Mouse (Mus musculus) limb, embryonic 13.5 days (tissue): ENCODE measurements around the gene Ano7. TPM values are rescaled to one million over a fixed set of nuclear protein-coding genes. Genes with fewer than 3 reads are reported as not detected.
A peak's percentile ranks its signal among the peaks of the same experiment; 100 is the strongest.
"Not testable (repeated sequence)": the region's sequence is repeated elsewhere in the genome, so short reads cannot be mapped to it uniquely, and the experiment has no call there.

ENCODE experiments used
- ATAC-seq: fragments of 200-750 bp; cut with Nextera tagmentation; 2 replicates; pipeline ENCODE4 v1.8.0; 2017; ENCODE audit warnings: low read depth, moderate number of reproducible peaks, moderate TSS enrichment; ENCODE audit not compliant: low FRiP score
- H3K27ac ChIP-seq: fragments of 300-500 bp; sonication (generic); 2 replicates; pipeline ENCODE4 v1.5.1; 2015; ENCODE audit warnings: inconsistent platforms, mild to moderate bottlenecking, moderate library complexity
- H3K27me3 ChIP-seq: fragments of 300-500 bp; sonication (generic); 2 replicates; pipeline ENCODE4 v1.6.1; 2015; ENCODE audit warnings: mild to moderate bottlenecking, inconsistent platforms
- H3K36me3 ChIP-seq: fragments of 300-500 bp; sonication (generic); 2 replicates; pipeline ENCODE4 v1.6.1; 2015; ENCODE audit warnings: inconsistent platforms, mild to moderate bottlenecking, moderate library complexity
- H3K4me1 ChIP-seq: fragments of 300-500 bp; sonication (generic); 2 replicates; pipeline ENCODE4 v1.6.1; 2015; ENCODE audit warnings: inconsistent platforms
- H3K4me2 ChIP-seq: fragments of 300-500 bp; sonication (generic); replicated peaks from 2 replicates; pipeline ENCODE4 v1.6.1; 2015; ENCODE audit warnings: inconsistent platforms, mild to moderate bottlenecking, moderate library complexity
- H3K4me3 ChIP-seq: fragments of 300-500 bp; sonication (generic); 2 replicates; pipeline ENCODE4 v1.5.1; 2015; ENCODE audit warnings: moderate library complexity, mild to moderate bottlenecking, inconsistent platforms
- H3K9ac ChIP-seq: fragments of 300-500 bp; sonication (generic); 2 replicates; pipeline ENCODE4 v1.6.1; 2015; ENCODE audit warnings: mild to moderate bottlenecking, inconsistent platforms
- H3K9me3 ChIP-seq: fragments of 300-500 bp; sonication (generic); 2 replicates; pipeline ENCODE4 v1.6.1; 2016; ENCODE audit warnings: inconsistent platforms
- WGBS: fragments of 180-500 bp; shearing (Covaris S2); methylation state at CpG from one replicate; pipeline ENCODE4 v1.1.7; 2015; 5-methylcytosine and 5-hydroxymethylcytosine counted together
- polyA plus RNA-seq: library from polyadenylated mRNA; unstranded; fragments of >200 nt; fragmentation: Nextera tagmentation; extraction: Ambion mirVana; gene quantifications from 2 replicates; pipeline ENCODE4 v1.2.1, GENCODE M21; 2015

Ano7 gene
- polyA plus RNA-seq, 1 experiment from 2014 or later: 1.3 TPM

DNA sequence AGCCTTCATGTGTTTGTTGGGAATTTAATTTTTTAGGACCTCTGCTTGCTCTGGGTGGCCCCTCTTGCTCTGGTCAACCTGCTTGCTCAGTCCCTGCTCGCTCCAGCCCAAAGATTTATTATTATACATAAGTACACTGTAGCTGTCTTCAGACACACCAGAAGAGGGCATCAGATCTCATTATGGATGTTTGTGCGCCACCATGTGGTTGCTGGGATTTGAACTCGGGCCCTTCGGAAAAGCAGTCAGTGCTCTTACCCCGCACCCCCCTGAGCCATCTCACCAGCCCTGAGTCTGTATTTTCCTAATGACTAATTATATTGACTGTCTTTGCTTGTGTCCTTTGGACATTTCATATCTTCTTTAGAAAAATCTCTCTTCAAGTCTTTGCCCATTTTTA, 5.4 kb downstream of the Ano7 start:
- no peak overlapping the region for H3K27ac ChIP-seq
- no peak overlapping the region for H3K9ac ChIP-seq
- no peak overlapping the region for H3K4me3 ChIP-seq
- H3K4me1 ChIP-seq: no peaks in the 10 kb centered on the region
- 80% methylated on average over 5 of the region's 5 CpGs for WGBS
- no peak overlapping the region for H3K4me2 ChIP-seq
- no peaks in the 10 kb centered on the region for H3K27me3 ChIP-seq
- no peaks in the 10 kb centered on the region for H3K9me3 ChIP-seq
- ATAC-seq: no peak
- no peaks in the 10 kb centered on the region for H3K36me3 ChIP-seq

DNA sequence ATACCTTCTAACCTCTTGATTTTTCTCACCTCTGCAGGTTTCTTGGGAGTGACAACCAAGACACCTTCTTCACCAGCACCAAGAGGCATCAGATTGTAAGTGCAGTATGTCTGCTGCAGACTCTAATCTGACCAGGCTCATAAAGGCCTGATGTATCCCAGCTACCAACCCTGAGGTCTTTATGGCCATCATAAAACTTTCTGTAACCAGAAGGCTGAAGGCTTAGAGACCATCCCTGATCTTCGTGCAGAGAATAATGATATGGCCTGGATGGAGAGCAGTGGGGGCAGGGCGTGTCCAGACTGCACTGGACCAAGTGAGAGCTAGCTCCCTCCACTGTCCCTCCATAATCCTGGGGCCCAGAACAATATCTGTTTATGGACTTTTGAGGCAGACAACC, 13.5 kb downstream of the Ano7 start:
- no peak overlapping the region for H3K4me3 ChIP-seq
- H3K4me1 ChIP-seq: no peaks in the 10 kb centered on the region
- 39% methylated on average over 2 of the region's 2 CpGs for WGBS
- H3K4me2 ChIP-seq: no peak overlapping the region
- no peak overlapping the region for H3K9ac ChIP-seq
- ATAC-seq: no peak
- no peaks in the 10 kb centered on the region for H3K36me3 ChIP-seq
- no peaks in the 10 kb centered on the region for H3K9me3 ChIP-seq
- H3K27me3 ChIP-seq: no peaks in the 10 kb centered on the region
- H3K27ac ChIP-seq: no peak overlapping the region

DNA sequence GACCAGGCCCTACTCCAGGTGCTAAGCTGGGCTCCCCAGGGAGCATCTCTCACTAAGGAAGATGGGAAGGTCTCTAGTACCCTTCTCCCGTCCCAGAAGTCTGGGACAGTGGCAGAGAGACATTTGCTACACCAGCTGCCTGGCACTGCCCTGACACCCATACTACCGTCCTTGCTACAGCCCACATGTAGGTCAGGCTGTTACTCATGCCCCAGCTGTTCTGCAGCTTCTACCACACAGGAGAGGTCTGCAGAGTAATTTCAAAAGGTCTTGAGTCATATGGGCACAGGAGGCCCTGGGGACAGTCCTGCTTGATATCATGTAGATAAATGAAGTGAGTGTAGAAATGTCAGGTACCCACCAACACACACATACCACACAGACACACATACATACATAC, 15.2 kb downstream of the Ano7 start:
- WGBS: 73% methylated on average over 2 of the region's 2 CpGs
- Histone ChIP-seq H3K4me2 (no peak overlapping the region), H3K4me3 (no peak overlapping the region), H3K9me3 (no peaks in the 10 kb centered on the region), H3K36me3 (no peaks in the 10 kb centered on the region), H3K27me3 (no peaks in the 10 kb centered on the region), H3K4me1 (no peaks in the 10 kb centered on the region), H3K9ac (no peak overlapping the region), H3K27ac (no peak overlapping the region)
- ATAC-seq: no peak

DNA sequence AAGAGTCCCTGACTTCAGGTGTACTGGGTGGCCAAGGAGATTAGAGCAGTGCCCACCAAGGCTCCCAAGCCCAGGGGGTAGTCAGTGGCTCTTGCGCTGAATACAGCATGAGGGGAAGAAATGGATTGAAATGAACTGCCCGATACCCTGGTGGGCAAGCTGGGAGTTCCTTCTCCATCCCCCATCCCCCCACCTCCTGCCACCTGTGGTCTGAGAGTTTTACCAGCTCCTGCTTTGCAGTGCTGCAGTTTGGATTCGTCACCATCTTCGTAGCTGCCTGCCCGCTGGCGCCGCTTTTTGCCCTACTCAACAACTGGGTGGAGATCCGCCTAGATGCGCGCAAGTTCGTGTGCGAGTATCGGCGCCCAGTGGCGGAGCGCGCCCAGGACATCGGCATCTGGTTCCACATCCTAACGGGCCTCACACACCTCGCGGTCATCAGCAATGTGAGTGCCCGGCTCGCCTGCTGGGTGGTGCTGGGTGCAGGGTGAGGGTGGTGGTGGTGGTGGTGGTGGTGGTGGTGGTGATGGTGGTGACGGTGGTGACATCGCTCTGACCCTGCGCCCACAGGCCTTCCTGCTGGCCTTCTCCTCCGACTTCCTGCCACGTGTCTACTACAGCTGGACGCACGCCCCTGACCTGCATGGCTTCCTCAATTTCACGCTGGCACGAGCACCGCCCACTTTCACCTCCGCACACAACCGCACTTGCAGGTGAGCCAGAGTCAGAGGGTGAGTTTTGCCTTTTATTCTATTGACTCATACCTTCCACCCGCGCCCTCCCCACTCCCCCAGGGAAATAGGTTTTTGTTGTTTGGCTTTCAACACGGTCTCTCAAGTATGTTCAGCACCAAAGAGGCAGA, 27.7 kb downstream of the Ano7 start:
- H3K27ac ChIP-seq: no peak overlapping the region
- WGBS: 21% methylated on average over 38 of the region's 38 CpGs
- no peaks in the 10 kb centered on the region for H3K27me3 ChIP-seq
- 0 out of 2 replicates have a peak, but pooled peaks have one; percentile 26 for ATAC-seq
- peak overlapping the region; percentile 40 for H3K4me3 ChIP-seq
- no peaks in the 10 kb centered on the region for H3K9me3 ChIP-seq
- H3K4me1 ChIP-seq: peaks cover 5% of the 10 kb centered on the region
- H3K9ac ChIP-seq: peak overlapping the region; percentile 65
- peak overlapping the region; percentile 66 for H3K4me2 ChIP-seq
- H3K36me3 ChIP-seq: peaks cover 12% of the 10 kb centered on the region

DNA sequence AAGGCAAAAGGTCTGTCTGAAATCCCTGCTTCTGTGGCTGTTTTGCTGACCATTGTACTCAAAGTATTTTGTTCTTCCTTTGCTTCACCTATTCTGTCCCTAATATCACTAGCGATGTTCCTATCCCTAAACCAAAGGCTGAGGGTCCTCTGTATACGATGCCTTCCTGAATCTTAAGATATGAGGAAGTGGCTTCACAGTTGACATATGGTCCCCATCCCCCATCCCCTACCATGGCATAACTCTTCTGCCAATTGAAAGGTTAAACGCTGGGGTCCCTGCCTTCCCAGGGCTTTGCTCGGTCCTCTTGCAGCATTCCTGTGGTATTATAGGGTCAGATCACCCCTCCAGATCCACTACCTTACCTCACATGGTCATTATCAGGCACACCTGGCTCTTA, 29.7 kb downstream of the Ano7 start:
- Histone ChIP-seq H3K27me3 (no peaks in the 10 kb centered on the region), H3K9me3 (no peaks in the 10 kb centered on the region), H3K27ac (no peak overlapping the region), H3K4me2 (no peak overlapping the region), H3K4me1 (peaks cover 5% of the 10 kb centered on the region), H3K9ac (no peak overlapping the region), H3K4me3 (no peak overlapping the region), H3K36me3 (peaks cover 32% of the 10 kb centered on the region)
- no peak for ATAC-seq
- WGBS: 84% methylated on average over 4 of the region's 4 CpGs

DNA sequence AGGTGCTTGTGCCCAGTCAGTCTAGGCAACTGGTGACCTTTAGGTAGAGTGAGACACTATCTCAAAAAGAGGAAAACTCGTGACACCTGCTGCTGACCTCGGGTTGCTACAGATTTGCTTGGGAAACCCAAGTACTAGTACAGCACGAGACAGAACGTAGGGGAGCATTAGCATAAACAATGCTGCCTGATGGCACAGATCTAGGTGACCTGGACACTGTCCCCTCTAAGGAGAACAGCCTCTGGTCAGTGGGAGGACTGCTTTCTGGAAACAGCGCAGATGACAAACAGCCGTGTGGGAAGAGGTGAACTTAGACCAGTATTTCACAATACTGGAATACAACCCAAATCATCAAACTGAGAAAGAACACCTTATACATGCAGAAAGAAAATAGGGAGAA, 58.4 kb downstream of the Ano7 start:
- WGBS: 87% methylated on average over 6 of the region's 6 CpGs
- Histone ChIP-seq H3K36me3 (peaks cover 82% of the 10 kb centered on the region), H3K27me3 (no peaks in the 10 kb centered on the region), H3K9me3 (no peaks in the 10 kb centered on the region), H3K4me2 (no peak overlapping the region), H3K4me3 (no peak overlapping the region), H3K4me1 (no peaks in the 10 kb centered on the region), H3K9ac (no peak overlapping the region), H3K27ac (no peak overlapping the region)
- no peak for ATAC-seq

DNA sequence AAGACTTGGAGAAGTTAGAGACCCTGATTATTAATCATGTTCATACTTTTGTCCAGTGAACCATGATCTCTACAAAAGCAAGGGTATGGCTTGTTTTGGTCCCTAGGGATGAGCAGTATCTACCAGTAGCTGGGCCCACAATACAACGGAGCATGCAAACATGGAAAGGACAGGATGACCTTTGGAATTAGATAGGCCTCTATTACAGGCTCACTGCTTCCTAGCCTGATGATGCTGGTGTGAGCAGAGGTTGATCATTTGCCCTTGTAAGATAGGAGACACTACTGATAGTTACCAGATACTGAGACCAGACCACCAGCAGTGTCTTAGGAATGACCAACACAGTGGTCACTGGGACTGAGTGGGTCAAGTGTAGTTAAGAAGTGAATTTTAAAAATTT, 65.6 kb downstream of the Ano7 start:
- Histone ChIP-seq H3K9me3 (no peaks in the 10 kb centered on the region), H3K4me2 (no peak overlapping the region), H3K9ac (no peak overlapping the region), H3K27me3 (no peaks in the 10 kb centered on the region), H3K36me3 (peaks cover 67% of the 10 kb centered on the region), H3K4me1 (peaks cover 15% of the 10 kb centered on the region), H3K4me3 (no peak overlapping the region), H3K27ac (no peak overlapping the region)
- ATAC-seq: no peak
- WGBS: 100% methylated on average over 1 of the region's 1 CpGs

DNA sequence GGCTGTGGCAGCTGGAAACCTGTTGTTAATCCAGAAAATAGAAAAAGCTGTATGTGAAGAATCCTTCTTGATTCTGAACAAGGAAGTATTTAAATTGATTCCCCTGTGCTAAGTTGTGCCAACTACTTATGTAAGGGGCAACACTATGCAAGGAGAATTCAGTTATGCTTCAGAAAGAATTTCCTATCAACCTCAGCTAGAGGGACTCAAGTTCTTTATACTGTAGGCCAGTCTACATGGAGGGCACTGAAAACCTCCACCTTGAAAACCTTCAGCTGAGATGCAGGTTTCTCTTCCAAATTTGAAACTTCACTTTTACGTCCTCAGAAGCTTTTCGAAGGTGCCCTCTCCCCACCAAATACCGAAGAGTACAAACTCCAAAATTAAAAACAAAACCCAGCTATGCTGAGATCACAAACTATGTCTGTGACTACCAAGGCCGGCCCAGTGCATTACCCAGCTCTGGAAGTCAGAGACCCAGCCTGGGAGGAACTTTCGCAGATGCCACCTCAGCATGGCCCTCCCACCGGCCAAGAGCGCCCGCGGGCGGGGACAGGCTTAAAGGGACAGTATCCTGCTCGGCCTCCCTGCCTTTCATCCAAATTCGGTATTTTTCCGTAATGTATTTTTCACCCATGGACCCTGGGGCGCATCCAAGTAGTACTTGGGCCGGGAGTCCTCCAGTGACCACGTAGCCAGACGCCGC, 70.8 kb downstream of the Ano7 start:
- 3% methylated on average over 18 of the region's 18 CpGs for WGBS
- Histone ChIP-seq H3K27ac (peak overlapping the region; percentile 95), H3K4me3 (peak overlapping the region; percentile 93), H3K4me2 (peak overlapping the region; percentile 74), H3K9me3 (no peaks in the 10 kb centered on the region), H3K9ac (peak overlapping the region; percentile 91), H3K27me3 (no peaks in the 10 kb centered on the region), H3K4me1 (peaks cover 26% of the 10 kb centered on the region), H3K36me3 (peaks cover 28% of the 10 kb centered on the region)
- peak; percentile 74 for ATAC-seq

DNA sequence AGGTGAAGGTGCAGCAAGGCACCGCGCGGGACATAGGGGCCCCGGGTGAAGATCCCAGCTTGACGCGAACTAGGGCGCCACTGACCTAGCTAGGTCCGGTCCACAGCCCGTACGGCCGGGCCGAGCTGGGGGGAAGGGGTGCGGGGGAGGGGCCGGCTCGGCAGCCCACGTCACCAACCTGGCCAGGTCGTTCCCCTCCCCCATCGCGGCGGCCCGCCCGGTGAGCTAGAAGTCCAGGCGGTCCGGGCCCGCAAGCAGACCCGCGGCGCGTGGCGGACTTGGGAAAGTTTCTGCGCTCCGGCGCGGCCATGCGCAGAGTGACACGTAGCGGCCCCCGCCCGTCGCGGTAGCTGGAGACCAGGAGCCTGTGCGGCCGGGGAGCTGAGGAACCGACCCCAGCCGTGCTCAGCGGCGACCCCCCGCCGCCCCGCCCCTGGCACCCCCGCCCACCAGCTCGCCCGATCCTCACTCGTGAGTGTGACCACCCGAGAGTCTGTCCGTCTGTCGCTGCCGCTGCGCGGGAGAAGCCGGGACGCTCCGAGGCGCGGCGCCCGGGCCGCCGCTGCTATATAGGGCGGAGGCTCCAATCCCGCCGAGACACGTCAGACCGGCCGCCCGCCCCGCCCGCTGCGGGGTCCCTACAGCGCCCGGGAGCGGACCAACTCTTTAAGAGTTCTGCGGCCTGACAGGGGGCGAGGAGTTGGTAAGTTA, 71.5 kb downstream of the Ano7 start:
- Histone ChIP-seq H3K4me2 (peak overlapping the region; percentile 74), H3K36me3 (peaks cover 22% of the 10 kb centered on the region), H3K27ac (peak overlapping the region; percentile 95), H3K9me3 (no peaks in the 10 kb centered on the region), H3K4me3 (peak overlapping the region; percentile 93), H3K9ac (peak overlapping the region; percentile 91), H3K4me1 (peaks cover 26% of the 10 kb centered on the region), H3K27me3 (no peaks in the 10 kb centered on the region)
- peak; percentile 94 for ATAC-seq
- WGBS: under 1% methylated on average over 84 of the region's 84 CpGs

DNA sequence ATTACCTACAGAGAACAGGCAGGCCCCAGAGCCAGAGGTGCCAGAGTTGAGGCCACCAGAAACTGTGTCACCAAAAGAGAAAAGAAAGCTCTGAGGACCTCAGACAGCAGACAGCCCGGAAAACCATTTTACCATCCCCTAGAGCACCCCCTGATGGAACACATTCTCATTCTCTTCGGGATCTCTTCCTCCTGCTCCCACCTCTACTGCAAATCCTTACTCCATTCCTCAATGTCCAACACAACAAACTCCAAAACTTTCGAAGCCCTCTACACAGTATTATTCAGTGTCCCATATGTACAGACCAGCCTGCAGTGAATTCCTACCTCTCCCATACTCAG, 72.1 kb downstream of the Ano7 start:
- 10% methylated on average over 3 of the region's 3 CpGs for WGBS
- peaks cover 16% of the 10 kb centered on the region for H3K36me3 ChIP-seq
- no peaks in the 10 kb centered on the region for H3K27me3 ChIP-seq
- H3K4me2 ChIP-seq: peak overlapping the region; percentile 74
- peak overlapping the region; percentile 93 for H3K4me3 ChIP-seq
- no peaks in the 10 kb centered on the region for H3K9me3 ChIP-seq
- peak overlapping the region; percentile 95 for H3K27ac ChIP-seq
- peak; percentile 30 for ATAC-seq
- peaks cover 26% of the 10 kb centered on the region for H3K4me1 ChIP-seq
- H3K9ac ChIP-seq: peak overlapping the region; percentile 91

DNA sequence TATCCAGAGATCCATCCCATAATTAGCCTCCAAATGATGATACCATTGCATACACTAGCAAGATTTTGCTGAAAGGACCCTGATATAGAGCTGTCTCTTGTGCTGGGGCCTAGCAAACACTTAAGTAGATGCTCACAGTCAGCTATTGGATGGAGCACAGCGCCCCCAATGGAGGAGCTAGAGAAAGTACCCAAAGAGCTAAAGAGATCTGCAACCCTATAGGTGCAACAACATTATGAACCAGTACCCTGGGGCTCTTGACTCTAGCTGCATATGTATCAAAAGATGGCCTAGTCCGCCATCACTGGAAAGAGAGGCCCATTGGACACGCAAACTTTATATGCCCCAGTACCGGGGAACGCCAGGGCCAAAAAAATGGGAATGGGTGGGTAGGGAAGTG, 76.4 kb downstream of the Ano7 start:
- not testable (repeated sequence) for H3K9ac ChIP-seq, H3K27me3 ChIP-seq, H3K36me3 ChIP-seq, H3K4me3 ChIP-seq, ATAC-seq, H3K4me2 ChIP-seq, H3K4me1 ChIP-seq, H3K9me3 ChIP-seq, H3K27ac ChIP-seq
- 85% methylated on average over 5 of the region's 5 CpGs for WGBS

DNA sequence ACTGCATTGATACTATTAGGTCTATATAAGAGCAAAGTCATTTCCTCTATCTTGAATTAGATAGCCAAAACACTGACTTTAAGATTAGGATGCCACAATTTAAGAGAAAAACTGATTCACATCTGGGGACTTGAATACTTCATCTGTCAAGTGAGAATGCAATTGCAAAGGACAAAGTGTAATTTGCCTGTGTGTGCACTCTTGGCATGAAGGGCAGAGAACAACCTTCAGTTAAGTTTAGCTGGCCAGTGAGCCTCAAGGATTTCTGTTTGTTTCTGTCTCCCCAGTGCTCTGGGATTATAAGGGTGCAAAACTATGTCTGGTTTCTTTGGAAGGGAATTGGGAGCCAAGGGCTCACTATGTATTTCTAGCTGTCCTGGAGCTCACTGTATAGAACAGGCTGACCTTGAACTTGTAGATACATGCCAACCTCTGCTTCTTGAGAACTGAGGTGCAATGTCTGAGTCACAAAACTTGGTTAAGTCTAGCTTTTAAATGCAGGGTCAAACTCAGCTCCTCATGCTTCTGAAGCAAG, 80.1 kb downstream of the Ano7 start:
- ATAC-seq: no peak

More for the DNA sequence above, 80.1 kb downstream of the Ano7 start:
- Histone ChIP-seq H3K4me1 (no peaks in the 10 kb centered on the region), H3K9ac (no peak overlapping the region), H3K4me2 (no peak overlapping the region), H3K9me3 (no peaks in the 10 kb centered on the region), H3K4me3 (no peak overlapping the region), H3K36me3 (no peaks in the 10 kb centered on the region), H3K27me3 (no peaks in the 10 kb centered on the region), H3K27ac (no peak overlapping the region)
